Mouse (Mus musculus) limb, embryonic 13.5 days (tissue): ENCODE data around the gene Akap14. TPM values are rescaled to one million over a fixed set of nuclear protein-coding genes. Genes with fewer than 3 reads are reported as not detected.
A peak's percentile ranks its signal among the peaks of the same experiment; 100 is the strongest.
"Not testable (repeated sequence)": the region's sequence is repeated elsewhere in the genome, so short reads cannot be mapped to it uniquely, and the experiment has no call there.

ENCODE experiments used
- ATAC-seq: fragments of 200-750 bp; cut with Nextera tagmentation; 2 replicates; pipeline ENCODE4 v1.8.0; 2017; ENCODE audit warnings: low read depth, moderate number of reproducible peaks, moderate TSS enrichment; ENCODE audit not compliant: low FRiP score
- H3K27ac ChIP-seq: fragments of 300-500 bp; sonication (generic); 2 replicates; pipeline ENCODE4 v1.5.1; 2015; ENCODE audit warnings: inconsistent platforms, mild to moderate bottlenecking, moderate library complexity
- H3K27me3 ChIP-seq: fragments of 300-500 bp; sonication (generic); 2 replicates; pipeline ENCODE4 v1.6.1; 2015; ENCODE audit warnings: mild to moderate bottlenecking, inconsistent platforms
- H3K36me3 ChIP-seq: fragments of 300-500 bp; sonication (generic); 2 replicates; pipeline ENCODE4 v1.6.1; 2015; ENCODE audit warnings: inconsistent platforms, mild to moderate bottlenecking, moderate library complexity
- H3K4me1 ChIP-seq: fragments of 300-500 bp; sonication (generic); 2 replicates; pipeline ENCODE4 v1.6.1; 2015; ENCODE audit warnings: inconsistent platforms
- H3K4me2 ChIP-seq: fragments of 300-500 bp; sonication (generic); replicated peaks from 2 replicates; pipeline ENCODE4 v1.6.1; 2015; ENCODE audit warnings: inconsistent platforms, mild to moderate bottlenecking, moderate library complexity
- H3K4me3 ChIP-seq: fragments of 300-500 bp; sonication (generic); 2 replicates; pipeline ENCODE4 v1.5.1; 2015; ENCODE audit warnings: moderate library complexity, mild to moderate bottlenecking, inconsistent platforms
- H3K9ac ChIP-seq: fragments of 300-500 bp; sonication (generic); 2 replicates; pipeline ENCODE4 v1.6.1; 2015; ENCODE audit warnings: mild to moderate bottlenecking, inconsistent platforms
- H3K9me3 ChIP-seq: fragments of 300-500 bp; sonication (generic); 2 replicates; pipeline ENCODE4 v1.6.1; 2016; ENCODE audit warnings: inconsistent platforms
- WGBS: fragments of 180-500 bp; shearing (Covaris S2); methylation state at CpG from one replicate; pipeline ENCODE4 v1.1.7; 2015; 5-methylcytosine and 5-hydroxymethylcytosine counted together
- polyA plus RNA-seq: library from polyadenylated mRNA; unstranded; fragments of >200 nt; fragmentation: Nextera tagmentation; extraction: Ambion mirVana; gene quantifications from 2 replicates; pipeline ENCODE4 v1.2.1, GENCODE M21; 2015

Akap14 gene
- polyA plus RNA-seq, result not detected in 2 replicates

DNA sequence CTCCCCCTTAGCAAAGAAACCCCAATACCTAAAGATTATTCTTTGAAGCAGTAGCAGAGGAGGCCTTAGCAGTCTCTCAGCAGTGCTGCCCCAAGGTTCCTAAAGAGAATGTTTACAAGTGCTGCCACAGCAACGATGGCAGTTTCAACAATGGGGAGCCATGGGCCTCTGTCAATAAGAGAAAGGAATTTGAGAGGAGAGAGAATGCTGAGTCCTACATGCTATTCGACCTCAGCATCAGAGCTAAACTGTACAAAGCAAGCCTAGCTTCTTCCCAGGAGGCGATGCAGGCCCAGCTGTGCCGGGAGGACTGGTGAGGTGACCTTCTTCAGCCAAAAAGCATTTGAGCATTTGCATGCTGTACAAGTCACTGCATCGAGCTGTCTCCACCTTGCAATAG lies at the start of gene Akap14:
Gene Akap14, minus strand, starts transcription at position 101 of the 400 bp plus-strand sequence.
- no peak for ATAC-seq
- no peak within 1 kb of the TSS for H3K4me2 ChIP-seq
- no peaks in the 10 kb centered on the region for H3K9me3 ChIP-seq
- 69% methylated on average over 5 of the region's 5 CpGs for WGBS
- no peaks in the 10 kb centered on the region for H3K27me3 ChIP-seq
- H3K4me1 ChIP-seq, result no peaks in the 10 kb centered on the region
- no peak within 1 kb of the TSS for H3K9ac ChIP-seq
- no peak within 1 kb of the TSS for H3K4me3 ChIP-seq
- no peaks in the 10 kb centered on the region for H3K36me3 ChIP-seq
- H3K27ac ChIP-seq, result no peak within 1 kb of the TSS

DNA sequence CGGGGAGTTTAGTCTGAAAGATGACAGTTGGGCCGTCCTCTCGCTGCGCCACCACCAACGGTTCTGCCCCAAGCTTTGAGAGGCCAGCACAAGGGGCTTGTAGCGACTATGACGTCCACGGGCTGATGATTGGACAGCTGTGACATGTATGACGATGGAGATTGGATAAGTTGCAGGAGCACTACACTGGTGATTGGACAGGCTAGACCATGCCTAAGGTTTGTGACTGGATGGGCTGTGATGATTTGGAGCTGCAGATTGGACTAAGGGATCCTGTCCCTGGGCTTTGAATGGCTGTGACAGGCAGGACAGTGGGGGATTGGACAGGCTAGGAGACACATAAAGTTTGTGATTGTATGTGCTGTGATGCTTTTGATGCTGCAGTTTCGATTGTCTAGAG lies 42.3 kb upstream of the Akap14 start, which contains the start of gene Gm9:
Gene Gm9, minus strand, starts transcription at position 101 of the 400 bp plus-strand sequence.
- H3K9me3 ChIP-seq, result no peaks in the 10 kb centered on the region
- no peaks in the 10 kb centered on the region for H3K36me3 ChIP-seq
- H3K27ac ChIP-seq, result no peak within 1 kb of the TSS
- 88% methylated on average over 10 of the region's 10 CpGs for WGBS
- no peaks in the 10 kb centered on the region for H3K4me1 ChIP-seq
- no peak for ATAC-seq
- no peak within 1 kb of the TSS for H3K4me2 ChIP-seq
- no peak within 1 kb of the TSS for H3K9ac ChIP-seq
- H3K4me3 ChIP-seq, result no peak within 1 kb of the TSS
- H3K27me3 ChIP-seq, result no peaks in the 10 kb centered on the region

DNA sequence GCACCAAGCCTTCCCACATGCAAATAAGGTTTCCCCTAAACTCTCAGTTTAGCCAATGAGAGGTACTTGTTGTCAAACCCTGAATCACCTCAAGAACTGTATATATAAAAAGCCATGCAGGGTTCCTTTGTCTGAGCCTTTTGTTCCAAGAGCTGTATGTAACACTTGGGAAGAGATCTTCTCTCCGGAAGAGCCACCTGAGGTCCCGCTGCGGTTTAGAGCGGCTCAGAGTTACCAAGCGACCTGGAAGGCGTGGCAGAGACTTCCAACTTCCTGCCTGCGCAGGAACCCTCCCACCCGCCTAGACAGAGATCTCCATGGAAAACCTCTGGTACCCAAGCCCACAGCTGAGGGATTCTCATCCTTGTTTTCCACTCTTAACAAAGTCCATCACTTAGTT lies 30.0 kb upstream of the Akap14 start:
- 66% methylated on average over 8 of the region's 8 CpGs for WGBS
- no peak overlapping the region for H3K9ac ChIP-seq
- H3K4me2 ChIP-seq, result no peak overlapping the region
- H3K4me3 ChIP-seq, result no peak overlapping the region
- H3K27ac ChIP-seq, result no peak overlapping the region
- ATAC-seq, result no peak
- H3K36me3 ChIP-seq, result no peaks in the 10 kb centered on the region
- no peaks in the 10 kb centered on the region for H3K4me1 ChIP-seq
- H3K9me3 ChIP-seq, result no peaks in the 10 kb centered on the region
- H3K27me3 ChIP-seq, result no peaks in the 10 kb centered on the region

DNA sequence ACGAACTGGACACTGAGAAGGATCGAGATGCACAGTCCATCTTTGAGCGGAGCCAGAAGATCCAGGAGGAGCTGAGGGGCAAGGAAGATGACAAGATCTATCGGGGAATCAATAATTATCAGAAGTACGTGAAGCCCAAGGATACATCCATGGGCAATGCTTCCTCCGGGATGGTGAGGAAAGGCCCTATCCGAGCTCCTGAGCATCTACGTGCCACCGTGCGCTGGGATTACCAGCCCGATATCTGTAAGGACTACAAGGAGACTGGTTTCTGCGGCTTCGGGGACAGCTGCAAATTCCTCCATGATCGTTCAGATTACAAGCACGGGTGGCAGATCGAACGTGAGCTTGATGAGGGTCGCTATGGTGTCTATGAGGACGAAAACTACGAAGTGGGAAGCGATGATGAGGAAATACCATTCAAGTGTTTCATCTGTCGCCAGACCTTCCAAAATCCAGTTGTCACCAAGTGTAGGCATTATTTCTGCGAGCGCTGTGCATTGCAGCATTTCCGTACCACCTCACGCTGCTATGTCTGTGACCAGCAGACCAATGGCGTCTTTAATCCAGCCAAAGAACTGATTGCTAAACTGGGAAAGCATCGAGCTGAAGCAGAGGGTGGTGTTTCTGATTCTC lies 23.2 kb upstream of the Akap14 start:
- H3K4me1 ChIP-seq, result no peaks in the 10 kb centered on the region
- H3K9me3 ChIP-seq, result no peaks in the 10 kb centered on the region
- WGBS, result 22% methylated on average over 28 of the region's 28 CpGs
- H3K27me3 ChIP-seq, result no peaks in the 10 kb centered on the region
- ATAC-seq, result no peak
- H3K4me3 ChIP-seq, result peak overlapping the region; percentile 56
- H3K4me2 ChIP-seq, result peak overlapping the region; percentile 67
- H3K36me3 ChIP-seq, result no peaks in the 10 kb centered on the region
- H3K9ac ChIP-seq, result peak overlapping the region; percentile 62
- no peak overlapping the region for H3K27ac ChIP-seq

DNA sequence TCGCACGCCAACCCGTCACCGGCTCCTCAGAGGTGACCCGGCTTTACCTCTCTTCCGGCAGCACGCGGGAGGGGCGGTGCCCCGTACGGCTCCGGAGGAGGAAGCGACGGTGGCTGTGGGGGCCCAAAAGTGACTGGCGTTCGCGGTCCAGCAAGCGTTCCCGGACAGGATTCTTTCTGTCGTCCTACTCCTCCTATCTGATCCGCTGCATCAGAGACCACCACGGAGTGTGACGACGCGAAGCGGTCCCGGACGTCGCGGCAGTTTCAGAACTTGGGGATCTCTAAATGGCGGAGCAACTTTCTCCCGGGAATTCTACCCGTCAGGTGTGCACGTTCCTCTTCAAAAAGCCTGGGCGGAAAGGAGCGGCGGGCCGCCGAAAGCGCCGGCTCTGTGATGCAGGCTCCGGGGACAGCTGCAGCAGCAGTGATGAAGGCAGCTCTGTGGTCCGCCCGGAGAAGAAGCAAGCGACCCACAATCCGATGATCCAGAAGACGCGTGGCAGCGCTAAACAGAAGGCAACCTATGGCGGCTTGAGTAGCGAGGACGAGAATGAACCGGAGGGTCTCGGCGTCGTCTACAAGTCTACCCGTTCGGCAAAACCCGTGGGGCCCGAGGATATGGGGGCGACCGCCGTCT lies 22.6 kb upstream of the Akap14 start, which contains the start of the genes Ndufa1 and Rnf113a1:
Gene Ndufa1, minus strand, starts transcription at position 59 of the 639 bp plus-strand sequence.
Gene Rnf113a1, plus strand, starts transcription at position 141 of the 639 bp plus-strand sequence.
- H3K4me1 ChIP-seq, result no peaks in the 10 kb centered on the region
- H3K27me3 ChIP-seq, result no peaks in the 10 kb centered on the region
- 15% methylated on average over 60 of the region's 63 CpGs for WGBS
- no peaks in the 10 kb centered on the region for H3K36me3 ChIP-seq
- no peaks in the 10 kb centered on the region for H3K9me3 ChIP-seq
- H3K4me3 ChIP-seq, result peak within 1 kb of the TSS; percentile 56
- peak within 1 kb of the TSS; percentile 67 for H3K4me2 ChIP-seq
- ATAC-seq, result peak; percentile 92
- H3K27ac ChIP-seq, result peak within 1 kb of the TSS; percentile 22; the same call in 1 of the 2 replicates
- H3K9ac ChIP-seq, result peak within 1 kb of the TSS; percentile 62

DNA sequence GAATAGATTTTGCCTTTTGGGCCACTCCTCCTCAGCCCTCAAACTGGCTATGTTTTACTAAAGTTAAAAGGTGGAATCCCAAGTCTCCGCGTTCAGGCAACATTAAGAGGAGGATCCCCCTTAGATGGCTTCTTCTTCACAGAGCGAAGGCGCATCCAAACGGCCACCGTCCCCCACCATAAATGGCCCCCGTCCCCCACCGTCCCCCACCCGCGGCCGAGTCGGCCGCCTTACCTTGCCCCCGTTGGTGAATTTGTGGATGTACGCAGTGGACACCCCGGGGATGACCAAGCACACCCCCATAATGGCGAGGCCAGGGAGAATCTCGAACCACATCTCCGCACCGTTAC lies 22.1 kb upstream of the Akap14 start:
- peak overlapping the region; percentile 56 for H3K4me3 ChIP-seq

DNA sequence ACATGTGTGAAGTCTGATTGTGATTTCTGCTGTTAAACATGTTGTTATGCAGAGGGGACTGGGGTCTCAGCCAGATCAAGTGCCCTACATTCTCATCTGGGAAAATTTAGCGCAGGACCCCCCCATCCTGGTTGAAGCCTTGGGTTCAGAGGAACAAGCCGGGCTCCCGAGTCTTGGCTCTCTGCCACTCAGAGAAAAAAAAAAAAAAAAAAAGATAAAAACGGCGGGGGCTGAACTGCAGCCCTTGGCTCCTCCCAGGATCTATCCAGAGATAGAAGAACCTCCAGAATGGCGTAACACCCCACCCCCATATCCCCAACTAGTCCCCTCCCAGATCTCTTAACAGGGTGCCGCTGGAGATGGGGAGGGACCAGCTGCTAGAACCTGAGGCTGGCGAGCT lies 15.8 kb upstream of the Akap14 start:
- not testable (repeated sequence) for ATAC-seq, H3K4me2 ChIP-seq, H3K9ac ChIP-seq, H3K27ac ChIP-seq, H3K9me3 ChIP-seq, H3K27me3 ChIP-seq, H3K4me3 ChIP-seq, H3K4me1 ChIP-seq, H3K36me3 ChIP-seq
- WGBS, result 73% methylated on average over 8 of the region's 8 CpGs

More for the DNA sequence above, 22.1 kb upstream of the Akap14 start:
- Histone ChIP-seq H3K9me3 (no peaks in the 10 kb centered on the region), H3K4me2 (peak overlapping the region; percentile 67), H3K4me1 (no peaks in the 10 kb centered on the region), H3K27ac (no peak overlapping the region), H3K9ac (peak overlapping the region; percentile 62), H3K36me3 (no peaks in the 10 kb centered on the region), H3K27me3 (no peaks in the 10 kb centered on the region)
- WGBS, result 15% methylated on average over 20 of the region's 20 CpGs
- 0 out of 2 replicates have a peak, but pooled peaks have one; percentile 9 for ATAC-seq

DNA sequence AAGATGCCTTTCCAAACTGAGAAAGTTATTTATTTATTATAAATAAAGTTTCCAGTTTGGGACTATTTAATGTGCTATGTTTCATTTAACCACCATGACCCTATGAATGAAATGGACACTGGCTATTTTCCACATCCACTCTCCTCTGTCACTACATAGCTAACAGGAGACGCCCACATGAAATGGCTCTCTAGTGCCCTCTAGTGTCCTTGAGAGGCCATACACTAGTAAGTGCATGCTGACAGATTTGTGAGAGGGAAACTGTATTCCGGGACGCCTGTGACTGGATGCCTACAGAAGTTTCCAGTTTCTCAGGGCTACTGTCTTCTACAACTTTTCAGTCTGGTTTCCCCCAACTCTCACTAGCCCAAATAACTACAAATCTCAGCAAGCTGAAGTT lies 1.6 kb downstream of the Akap14 start:
- 35% methylated on average over 3 of the region's 3 CpGs for WGBS

DNA sequence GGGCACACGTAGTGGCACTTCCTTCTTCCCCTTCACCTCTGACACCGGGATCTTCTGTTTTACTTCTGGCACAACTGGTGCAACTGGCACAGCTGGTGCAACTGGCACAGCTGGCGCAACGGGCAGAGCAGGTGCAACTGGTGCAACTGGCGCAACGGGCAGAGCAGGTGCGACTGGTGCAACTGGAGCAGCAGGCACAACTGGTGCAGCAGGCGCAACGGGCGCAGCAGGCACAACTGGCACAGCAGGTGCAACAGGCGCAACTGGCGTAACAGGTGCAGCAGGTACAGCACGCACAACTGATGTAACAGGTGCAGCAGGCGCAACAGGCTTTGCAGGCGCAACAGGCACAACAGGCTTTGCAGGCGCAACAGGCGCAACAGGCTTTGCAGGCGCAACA lies 5.5 kb downstream of the Akap14 start:
- Histone ChIP-seq H3K9ac (no peak overlapping the region), H3K4me2 (no peak overlapping the region), H3K36me3 (no peaks in the 10 kb centered on the region), H3K9me3 (no peaks in the 10 kb centered on the region), H3K4me1 (no peaks in the 10 kb centered on the region), H3K4me3 (no peak overlapping the region), H3K27ac (no peak overlapping the region), H3K27me3 (no peaks in the 10 kb centered on the region)
- 76% methylated on average over 18 of the region's 18 CpGs for WGBS
- ATAC-seq, result no peak

More for the DNA sequence above, 1.6 kb downstream of the Akap14 start:
- H3K9ac ChIP-seq, result no peak overlapping the region
- H3K27me3 ChIP-seq, result no peaks in the 10 kb centered on the region
- H3K4me1 ChIP-seq, result no peaks in the 10 kb centered on the region
- no peak overlapping the region for H3K4me2 ChIP-seq
- no peak for ATAC-seq
- no peaks in the 10 kb centered on the region for H3K9me3 ChIP-seq
- H3K36me3 ChIP-seq, result no peaks in the 10 kb centered on the region
- no peak overlapping the region for H3K4me3 ChIP-seq
- H3K27ac ChIP-seq, result no peak overlapping the region

DNA sequence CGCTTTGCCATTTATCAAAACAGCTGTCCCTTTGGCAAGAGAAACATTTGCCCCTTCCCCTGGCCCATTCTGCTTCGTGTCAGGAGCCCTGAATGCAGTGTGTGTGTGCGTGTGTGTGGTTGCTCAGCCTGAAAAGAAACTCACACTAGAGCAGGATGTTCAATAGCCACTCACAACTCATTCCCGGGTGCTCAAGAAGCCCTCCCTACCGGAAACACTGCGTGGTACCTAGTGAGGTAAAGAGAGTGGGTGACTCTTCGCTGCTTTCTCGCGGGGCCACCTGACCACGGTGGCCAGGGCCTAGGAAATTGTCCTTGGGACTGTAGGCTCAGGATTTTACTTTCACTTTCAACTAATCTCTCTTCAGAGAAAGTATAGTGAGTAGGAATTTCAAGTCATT lies 7.5 kb downstream of the Akap14 start:
- no peaks in the 10 kb centered on the region for H3K27me3 ChIP-seq
- no peak for ATAC-seq
- no peaks in the 10 kb centered on the region for H3K4me1 ChIP-seq
- H3K9ac ChIP-seq, result no peak overlapping the region
- H3K9me3 ChIP-seq, result no peaks in the 10 kb centered on the region
- no peak overlapping the region for H3K27ac ChIP-seq
- 76% methylated on average over 10 of the region's 10 CpGs for WGBS
- no peak overlapping the region for H3K4me3 ChIP-seq
- no peaks in the 10 kb centered on the region for H3K36me3 ChIP-seq
- H3K4me2 ChIP-seq, result no peak overlapping the region

DNA sequence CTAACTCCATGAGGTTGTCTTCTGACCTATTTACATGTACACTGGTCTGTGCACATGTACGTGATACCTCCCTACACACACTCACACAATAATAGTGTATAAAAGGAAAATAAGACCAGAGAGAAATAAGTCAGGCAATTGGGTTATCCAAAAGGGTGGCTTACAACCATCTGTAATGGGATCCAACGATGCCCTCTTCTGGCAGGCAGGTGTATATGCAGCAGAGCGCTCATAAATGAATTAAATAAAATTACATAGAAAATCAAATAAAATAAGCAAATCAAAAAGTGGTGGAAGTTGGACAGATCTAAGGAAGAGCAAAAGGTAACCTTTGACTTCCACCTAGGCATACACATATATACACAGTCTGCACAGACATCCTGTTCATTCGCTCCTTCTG lies 10.8 kb downstream of the Akap14 start:
- no peaks in the 10 kb centered on the region for H3K4me1 ChIP-seq
- H3K27me3 ChIP-seq, result no peaks in the 10 kb centered on the region
- H3K27ac ChIP-seq, result no peak overlapping the region
- H3K36me3 ChIP-seq, result peaks cover 15% of the 10 kb centered on the region
- H3K4me2 ChIP-seq, result no peak overlapping the region
- no peak overlapping the region for H3K9ac ChIP-seq
- ATAC-seq, result no peak
- no peaks in the 10 kb centered on the region for H3K9me3 ChIP-seq
- H3K4me3 ChIP-seq, result no peak overlapping the region
- 59% methylated on average over 4 of the region's 4 CpGs for WGBS

DNA sequence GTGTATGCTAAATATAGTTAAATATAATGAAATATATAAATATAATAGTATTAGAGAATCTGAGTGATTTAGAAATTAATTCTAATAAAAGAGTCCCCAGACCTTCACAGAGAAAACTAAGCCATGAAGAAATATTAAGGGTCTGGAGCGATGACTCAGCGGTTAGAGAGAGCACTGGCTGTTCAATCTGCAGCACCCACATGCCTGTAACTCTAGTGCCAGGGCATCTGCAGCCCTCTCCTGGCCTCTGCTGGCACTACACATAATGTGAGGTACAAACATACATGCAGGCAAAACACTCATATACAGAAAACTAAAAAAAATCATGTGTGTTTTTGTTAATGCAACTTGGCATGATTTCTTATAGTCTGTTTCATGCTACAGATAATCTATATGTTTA lies 23.7 kb downstream of the Akap14 start:
- H3K9ac ChIP-seq, result no peak overlapping the region
- H3K27me3 ChIP-seq, result no peaks in the 10 kb centered on the region
- H3K4me1 ChIP-seq, result no peaks in the 10 kb centered on the region
- H3K9me3 ChIP-seq, result no peaks in the 10 kb centered on the region
- 96% methylated on average over 2 of the region's 2 CpGs for WGBS
- ATAC-seq, result no peak
- H3K36me3 ChIP-seq, result peaks cover 25% of the 10 kb centered on the region
- H3K4me2 ChIP-seq, result no peak overlapping the region
- no peak overlapping the region for H3K4me3 ChIP-seq
- H3K27ac ChIP-seq, result no peak overlapping the region
